Mouse (Mus musculus) heart, adult 18-20 months (tissue): ENCODE data around the gene Armc5. TPM values are rescaled to one million over a fixed set of nuclear protein-coding genes. Genes with fewer than 3 reads are reported as not detected.

Experiments used
- DNase-seq, 2 experiments: peaks; one replicate each; pipeline ENCODE4 v3.0.0; 2021 to 2022; ENCODE audit warnings: mixed read lengths in 1 of 2
- total RNA-seq, 2 experiments: library from RNA; stranded (reverse); gene quantifications; 2 replicates each; pipeline ENCODE4 v1.2.3; 2021

Armc5 gene
- total RNA-seq, 2 experiments from 2014 or later, result 7.4 to 8.6 TPM

DNA sequence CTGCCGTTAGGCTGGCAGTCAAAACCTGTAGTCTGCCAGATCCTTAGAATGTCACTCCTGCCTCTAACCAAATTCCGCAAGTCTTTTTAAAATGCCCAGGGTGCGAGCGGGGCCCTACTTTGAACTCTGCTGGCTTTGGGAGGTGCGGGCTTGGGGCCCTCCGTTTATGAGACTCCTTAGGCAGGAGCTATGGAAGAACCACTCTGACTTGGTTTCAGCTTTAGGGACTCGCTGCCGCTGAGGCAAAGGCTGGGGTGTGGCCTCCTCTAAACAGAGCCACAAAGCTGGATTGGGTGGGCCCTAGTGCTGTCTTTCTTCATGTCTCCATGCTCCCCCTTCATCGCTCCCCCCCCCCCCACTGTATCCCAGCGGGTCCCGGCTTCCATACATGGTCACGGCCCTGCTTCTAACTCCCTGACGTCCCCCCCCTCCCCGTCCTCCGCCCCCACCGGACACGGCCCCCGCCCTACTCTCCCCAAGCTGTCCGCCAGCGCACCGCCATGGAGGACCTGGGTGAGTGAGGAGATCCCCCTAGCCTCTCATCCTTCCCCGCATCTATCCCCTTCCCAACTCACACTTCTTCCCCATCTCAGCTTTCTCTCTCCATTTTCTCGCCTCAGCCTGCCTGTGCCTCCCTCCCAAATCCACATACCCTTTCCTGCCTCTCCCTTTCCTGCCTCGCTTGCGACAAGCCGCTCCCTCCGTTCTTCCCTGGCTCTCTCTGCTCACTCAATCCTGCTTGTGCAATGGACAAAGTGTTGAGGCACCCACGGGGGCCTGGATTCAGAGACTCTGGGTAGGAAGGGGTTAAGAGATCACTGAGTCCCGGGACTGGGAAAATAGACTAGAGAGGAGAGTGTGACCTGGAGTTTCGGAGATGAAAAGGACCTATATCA is 9.6 kb downstream of the Armc5 start, which contains the start of gene Tgfb1i1:
Tgfb1i1 (plus strand) TSS at position 317 of the 896 bp plus-strand sequence.
- DNase-seq, result peak; percentile 81 to 82

DNA sequence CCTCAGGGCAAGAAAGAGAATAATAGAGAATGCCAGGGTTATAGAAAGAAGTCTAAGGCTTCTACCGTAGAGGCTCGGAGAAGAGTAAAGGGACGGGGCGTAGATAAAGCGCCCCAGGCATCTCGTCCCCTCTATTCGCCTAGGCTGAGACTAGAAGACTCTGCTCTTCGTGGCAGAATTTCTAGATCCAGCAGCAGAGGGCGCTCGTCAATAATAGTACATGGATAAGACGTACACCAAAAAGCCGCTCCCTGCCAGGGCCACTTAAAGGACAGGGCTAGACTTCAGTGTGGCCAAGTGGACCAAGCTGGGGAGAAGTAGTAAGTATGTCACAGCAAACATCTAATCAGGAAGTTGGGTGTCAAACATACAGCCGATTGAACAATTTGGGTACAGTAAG is 10.3 kb downstream of the Armc5 start:
- DNase-seq, result peak; percentile 90 to 94

DNA sequence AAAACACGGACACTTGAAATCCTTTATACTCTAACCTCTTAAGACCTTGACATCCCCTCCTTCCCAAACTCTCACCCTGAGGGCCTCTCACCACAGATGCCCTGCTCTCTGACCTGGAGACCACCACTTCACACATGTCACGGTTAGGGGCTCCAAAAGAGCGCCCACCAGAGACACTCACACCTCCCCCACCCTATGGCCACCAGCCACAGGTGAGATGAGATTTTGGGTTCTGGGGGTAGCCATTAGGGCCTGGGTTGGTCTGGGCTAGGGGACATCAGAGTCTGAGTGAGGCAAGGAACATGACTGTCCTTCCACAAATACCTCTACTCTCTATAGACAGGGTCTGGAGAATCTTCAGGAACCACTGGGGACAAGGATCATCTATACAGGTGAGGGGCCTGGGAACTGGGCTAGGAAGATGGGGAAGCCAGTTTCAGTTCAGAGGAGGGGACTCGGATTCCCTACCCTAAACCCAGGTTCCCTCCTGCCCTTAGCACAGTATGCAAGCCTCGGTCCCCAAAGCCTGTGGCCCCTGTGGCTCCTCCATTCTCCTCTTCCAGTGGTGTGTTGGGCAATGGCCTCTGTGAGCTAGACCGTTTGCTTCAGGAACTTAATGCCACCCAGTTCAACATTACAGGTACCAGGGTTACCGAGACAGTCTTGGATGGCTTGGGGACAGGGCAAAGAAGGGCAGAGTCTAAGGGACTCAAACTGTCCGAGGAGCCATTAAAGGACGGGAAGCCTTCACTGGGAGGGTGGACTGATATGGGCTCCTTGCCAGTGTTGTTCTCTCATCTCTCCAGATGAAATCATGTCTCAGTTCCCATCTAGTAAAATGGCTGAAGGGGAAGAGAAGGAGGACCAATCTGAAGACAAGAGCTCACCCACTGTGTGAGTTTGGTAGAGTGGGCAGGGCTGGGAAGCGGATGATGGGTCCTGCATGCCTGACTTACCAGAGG is 11.2 kb downstream of the Armc5 start:
- DNase-seq, result no peak

DNA sequence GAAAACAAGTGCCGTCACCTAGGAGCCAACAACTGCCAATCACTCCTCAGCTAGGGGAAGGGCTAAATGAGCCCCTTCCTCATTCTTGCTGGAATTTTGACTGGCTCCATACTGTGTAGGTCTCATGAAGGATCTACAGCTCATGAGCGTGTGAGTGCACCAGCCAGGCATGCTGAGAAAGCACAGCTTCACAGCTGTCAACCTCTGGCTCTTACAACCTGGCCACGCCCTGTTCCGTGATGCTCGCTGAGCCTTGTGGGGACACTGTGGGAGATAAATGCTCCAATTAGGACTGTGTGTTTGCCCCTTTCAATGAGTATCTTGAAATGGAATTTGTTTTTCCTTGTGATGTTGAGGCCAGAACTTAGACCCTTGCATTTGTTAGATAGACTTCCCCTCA is 12.9 kb downstream of the Armc5 start:
- no peak for DNase-seq

DNA sequence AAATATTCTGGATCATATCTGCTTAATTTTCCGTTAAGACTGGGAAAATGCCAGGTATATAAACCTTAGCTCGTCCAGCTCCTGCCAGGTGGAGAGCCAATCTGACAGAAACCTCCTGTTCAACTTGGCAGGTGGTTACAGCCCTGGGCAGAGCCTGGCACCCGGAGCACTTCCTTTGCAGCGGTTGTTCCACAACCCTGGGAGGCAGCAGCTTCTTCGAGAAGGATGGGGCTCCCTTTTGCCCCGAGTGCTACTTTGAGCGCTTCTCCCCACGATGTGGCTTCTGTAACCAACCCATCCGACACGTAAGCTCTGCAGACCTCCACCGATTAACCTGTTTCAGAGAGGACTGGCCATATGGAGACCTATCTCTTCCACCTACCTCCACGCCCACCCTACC is 14.8 kb downstream of the Armc5 start:
- no peak for DNase-seq

DNA sequence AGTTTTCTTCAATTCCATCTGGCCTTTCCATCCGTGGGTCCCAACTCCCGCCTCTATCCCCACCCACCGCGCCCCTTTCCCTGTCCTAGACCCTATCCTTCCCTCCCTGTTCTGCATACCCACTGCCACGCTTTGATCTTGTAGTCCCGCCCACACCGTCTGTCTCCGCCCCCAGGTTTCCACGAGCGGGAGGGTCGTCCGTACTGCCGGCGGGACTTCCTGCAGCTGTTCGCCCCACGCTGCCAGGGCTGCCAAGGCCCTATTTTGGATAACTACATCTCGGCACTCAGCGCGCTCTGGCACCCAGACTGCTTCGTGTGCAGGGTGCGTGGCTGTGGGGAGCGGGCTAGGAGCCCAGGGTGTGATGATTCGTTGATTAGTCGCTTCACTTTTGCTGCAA is 15.5 kb downstream of the Armc5 start:
- no peak for DNase-seq

DNA sequence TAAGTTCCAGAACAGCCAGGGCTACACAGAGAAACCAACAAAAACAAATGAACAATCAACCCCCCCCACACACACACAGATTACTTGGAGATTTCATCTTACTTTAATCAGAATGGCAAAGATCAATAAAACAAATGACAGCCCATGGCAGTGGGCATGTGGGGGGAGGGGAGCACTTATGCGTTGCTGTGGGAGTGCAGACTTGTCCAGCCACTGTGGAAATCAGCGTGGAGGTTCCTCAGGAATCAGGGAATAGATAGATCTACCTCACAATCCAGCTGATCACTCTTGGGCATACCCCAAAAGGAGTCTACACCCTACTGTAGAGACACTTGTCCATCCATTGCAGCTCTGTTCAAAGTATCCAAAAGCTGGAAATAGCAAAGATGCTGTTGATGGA is 17.8 kb downstream of the Armc5 start:
- no peak for DNase-seq

DNA sequence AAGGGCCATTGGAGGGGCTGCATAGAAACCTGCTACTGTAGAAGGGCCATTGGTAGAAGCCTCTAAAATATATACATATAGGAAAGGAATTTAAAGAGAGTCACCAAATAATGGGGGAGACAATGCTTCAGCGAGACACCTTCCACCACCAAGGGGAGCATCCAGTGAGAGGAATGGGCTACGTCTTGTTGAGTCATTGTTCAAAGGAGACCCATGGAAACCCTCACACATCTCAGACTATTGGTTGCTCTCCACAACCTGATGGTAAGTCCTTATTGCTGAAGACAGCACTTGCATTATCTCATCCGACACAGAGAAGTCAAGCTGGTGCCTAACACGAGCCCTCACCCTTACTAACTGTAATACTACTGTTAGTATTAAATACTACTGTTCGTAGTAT is 18.6 kb downstream of the Armc5 start:
- no peak for DNase-seq

DNA sequence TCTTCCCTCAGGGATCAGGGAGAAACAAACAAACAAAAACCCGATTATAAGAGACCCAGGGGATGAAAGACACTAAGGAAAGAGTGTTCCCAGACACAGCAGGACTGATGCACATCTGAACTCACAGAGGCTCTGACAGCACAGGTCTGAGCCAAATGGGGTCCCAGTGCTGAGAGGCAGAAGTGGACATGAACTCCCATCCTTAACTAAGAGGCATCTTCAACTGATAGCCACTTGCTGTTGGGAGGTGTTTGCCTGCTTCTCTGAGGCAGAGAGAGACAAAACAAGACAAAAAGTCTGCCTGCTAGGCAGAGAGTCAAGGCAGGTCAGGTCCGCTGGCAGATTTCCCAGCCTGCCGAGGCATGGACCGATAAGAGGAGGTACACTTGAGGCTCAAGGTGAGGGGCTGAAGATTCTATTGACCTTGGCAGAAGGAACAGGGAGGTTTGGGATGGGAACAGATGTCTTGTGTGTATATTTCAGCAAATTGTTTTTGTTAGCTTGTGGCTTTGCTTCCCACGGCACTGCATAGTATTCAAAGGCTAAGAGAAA is 19.7 kb downstream of the Armc5 start:
- DNase-seq, result peak in 1 of 2 experiments; percentile 59

DNA sequence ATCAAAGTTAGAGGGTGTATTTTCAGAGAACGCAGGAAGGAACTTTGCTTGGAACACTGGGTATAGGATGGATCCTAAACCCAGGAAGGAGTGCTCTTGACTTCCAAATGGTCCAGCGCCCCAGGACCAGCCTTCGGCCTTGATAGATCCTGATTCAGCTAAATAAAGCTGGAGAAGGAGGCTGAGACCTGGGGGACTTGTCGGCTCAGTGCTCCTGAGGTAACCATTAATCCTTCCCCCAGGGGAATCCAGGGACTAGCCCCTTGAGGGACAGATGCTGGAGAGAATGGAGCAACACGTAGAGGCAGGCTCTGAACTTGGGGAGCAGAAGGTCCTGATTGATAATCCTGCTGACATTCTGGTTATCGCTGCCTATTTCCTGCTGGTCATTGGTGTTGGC is 28.3 kb downstream of the Armc5 start, which contains the start of gene Slc5a2:
Slc5a2 (plus strand) TSS at position 247 of the 400 bp plus-strand sequence.
- DNase-seq, result no peak

DNA sequence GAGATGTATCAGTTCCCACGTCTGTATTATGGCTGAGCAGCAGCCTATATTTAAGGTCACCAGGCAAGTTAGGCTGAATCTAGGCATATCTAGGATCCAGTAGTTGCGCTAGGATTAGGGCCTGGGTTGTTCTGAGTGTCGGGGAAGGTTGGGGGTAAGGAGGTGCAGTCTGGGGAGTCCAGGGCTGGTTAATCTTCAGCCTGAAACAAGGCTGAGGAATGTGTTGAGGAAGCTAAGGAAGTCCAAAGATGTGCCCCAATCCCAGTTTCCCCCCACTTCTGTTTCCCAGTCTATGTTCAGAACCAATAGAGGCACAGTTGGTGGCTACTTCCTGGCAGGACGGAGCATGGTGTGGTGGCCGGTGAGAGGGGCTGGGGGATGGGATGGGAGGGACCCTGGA is 28.9 kb downstream of the Armc5 start:
- DNase-seq, result no peak

DNA sequence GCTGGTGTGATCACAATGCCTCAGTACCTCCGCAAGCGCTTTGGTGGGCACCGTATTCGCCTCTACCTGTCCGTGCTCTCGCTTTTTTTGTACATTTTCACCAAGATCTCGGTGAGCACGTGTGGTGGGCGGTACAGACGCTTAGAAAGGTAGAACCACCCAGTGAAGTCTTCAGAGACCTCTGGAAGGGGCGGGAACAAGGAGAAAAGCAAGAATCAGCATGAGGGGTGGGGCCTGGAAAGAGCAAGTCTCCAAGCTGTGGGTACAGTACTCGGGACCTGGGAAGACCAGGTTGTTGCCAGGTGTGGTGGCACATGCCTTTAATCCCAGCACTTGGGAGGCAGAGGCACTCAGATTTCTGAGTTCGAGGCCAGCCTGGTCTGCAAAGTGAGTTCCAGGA is 30.2 kb downstream of the Armc5 start:
- DNase-seq, result no peak

DNA sequence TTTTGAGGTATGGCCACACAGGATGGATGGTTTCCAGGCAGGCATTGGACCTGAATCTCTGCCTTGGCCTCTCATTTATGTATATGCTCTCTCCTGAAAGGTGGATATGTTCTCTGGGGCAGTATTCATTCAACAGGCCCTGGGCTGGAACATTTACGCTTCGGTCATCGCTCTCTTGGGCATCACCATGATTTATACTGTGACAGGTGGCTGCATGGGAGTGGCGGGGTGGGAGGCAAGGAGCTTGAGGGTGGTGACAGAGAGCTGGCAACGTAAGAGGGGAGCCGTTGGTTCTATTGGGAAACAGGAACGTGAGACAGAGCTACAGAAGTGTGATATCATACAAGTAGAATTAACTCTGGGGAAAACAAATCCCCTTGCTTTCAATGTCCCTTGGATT is 30.7 kb downstream of the Armc5 start:
- DNase-seq, result no peak

DNA sequence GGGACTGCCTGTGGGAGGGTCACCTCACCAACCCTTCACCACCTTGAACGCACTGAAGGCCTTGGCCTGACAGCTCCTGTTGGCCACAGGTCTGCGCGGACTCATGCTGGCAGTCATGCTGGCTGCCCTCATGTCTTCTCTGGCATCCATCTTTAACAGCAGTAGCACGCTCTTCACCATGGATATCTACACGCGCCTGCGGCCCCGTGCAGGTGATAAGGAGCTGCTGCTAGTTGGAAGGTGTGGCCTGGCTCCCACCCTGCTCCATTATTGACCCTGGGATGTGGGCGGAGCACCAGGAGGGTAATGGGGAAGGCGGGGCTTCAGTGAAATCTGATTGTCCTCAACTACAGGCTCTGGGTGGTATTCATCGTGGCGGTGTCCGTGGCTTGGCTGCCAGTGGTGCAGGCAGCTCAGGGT is 33.3 kb downstream of the Armc5 start:
- DNase-seq, result no peak

DNA sequence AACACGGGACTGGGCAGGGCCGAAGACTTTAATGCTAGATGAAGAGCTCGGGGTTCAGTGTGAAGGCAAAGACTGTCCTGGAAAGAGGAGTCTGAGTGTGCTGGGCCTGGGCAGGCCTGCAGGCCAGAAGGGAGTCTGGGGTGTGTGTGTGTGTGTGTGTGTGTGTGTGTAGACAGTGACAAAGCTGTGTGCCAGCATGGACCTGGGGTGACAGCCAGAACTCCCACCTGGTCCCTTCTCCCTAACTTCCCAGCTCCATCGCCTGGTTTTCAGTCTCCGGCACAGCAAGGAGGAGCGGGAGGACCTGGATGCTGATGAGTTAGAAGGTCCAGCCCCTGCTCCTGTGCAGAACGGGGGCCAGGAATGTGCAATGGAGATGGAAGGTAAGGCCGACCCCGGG is 34.4 kb downstream of the Armc5 start:
- DNase-seq, result no peak

DNA sequence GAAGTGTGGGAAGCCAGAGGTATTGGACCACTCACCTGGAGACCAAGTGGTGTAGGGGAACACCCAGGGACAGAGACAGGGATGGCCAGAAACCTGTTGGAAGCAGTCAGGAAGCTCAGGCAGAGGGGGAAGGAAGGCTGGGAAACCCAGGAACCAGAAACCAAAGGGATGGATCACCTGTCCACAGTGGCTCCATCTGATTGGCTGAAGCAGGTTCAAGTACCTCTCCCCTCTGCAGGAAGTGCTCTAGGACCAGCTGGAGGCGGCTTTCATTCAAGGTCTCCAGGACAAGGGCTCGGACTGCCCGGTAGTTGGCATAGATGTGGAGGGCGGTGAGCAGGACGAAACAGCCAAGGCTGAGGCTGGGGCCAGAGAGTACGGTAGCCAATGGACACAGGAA is 38.9 kb downstream of the Armc5 start:
- DNase-seq, result no peak

DNA sequence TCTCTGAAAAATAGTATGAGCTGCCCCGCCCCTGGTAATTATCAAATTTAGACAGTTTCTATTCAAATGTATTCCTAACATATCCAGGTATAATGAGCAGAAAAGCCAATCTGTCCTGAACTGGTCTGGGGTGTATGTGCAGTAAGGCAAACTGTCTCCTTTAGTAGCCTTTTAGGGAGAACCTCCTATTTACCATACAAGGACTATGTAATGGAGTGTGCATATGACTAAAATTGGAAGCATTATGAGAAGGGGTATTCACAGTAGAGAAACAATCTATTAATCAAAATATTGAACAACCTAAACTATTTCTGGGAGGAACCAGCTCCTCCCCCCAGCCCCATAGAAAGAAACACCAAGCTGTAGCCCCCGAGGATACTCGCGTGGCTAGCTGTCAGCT is 42.6 kb downstream of the Armc5 start:
- no peak for DNase-seq

DNA sequence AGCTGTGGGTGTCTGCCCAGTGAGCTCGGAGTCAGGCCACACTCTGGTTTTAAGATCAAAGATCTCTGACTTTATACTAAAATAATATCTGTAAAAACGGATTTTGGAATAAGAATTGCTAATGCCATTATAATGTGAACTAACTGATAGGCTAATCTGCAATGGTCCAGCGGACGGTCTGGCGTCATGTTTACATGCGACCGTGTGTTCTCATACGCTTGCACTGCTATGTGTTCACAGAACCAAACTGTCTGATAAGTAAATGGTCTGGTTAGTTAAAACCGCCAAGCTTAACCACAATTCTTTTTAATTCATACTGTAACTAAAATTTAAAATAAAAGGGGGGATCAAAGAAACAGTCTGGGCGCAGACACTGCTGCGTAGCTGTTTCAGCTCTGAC is 44.6 kb downstream of the Armc5 start:
- no peak for DNase-seq

DNA sequence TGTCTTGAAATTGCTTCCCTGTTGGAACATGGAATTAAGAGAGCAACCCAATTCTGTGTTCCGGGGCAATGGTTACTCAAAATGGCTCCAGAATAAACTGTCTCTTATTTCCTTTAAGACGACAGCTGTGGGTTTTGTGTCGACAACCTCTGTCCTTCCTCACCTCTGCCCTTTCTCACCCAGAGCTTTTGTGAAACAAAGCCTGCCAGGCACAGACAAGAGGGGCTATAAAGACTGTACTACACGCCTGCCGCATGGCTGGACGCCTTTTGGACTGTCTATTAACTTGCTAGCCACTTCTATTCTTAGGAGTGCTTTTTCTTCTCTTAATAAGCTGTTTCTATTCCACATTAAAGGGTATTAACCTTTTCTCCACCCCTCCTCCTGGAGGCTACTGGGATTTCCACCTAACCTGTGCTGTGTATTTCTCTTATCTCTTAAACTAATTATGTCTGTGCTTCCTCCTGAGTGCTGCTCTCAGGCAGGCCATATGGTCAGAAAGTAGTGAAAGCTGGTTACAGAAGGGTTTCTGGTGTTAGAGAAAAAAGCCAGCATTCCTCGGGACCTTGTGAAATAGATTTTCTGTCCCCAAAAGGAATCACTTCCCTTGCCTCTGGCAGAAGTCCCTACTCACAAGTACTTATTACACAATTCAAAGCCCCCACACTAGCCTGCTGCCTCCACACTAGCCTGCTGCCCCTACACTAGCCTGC is 45.5 kb downstream of the Armc5 start:
- DNase-seq, result no peak

DNA sequence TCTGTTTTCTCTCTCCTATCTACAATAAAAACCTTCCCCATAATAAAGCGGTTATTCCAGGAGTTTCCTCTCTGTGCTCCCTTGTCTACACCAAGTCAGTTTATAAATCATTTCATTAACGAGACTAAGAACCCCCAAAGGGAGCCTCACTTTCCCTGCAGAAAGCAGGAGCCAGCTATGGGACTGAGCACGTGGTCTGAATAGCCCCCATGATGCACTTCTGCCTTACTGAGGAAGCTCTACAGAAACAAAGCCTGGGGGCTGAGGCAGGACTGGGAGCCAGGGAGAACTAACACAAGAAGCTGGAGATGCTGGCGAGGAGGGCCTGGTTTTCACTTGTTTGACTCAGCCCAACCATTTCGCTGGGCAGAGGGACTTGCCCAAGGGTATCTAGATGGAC is 46.9 kb downstream of the Armc5 start:
- DNase-seq, result no peak

DNA sequence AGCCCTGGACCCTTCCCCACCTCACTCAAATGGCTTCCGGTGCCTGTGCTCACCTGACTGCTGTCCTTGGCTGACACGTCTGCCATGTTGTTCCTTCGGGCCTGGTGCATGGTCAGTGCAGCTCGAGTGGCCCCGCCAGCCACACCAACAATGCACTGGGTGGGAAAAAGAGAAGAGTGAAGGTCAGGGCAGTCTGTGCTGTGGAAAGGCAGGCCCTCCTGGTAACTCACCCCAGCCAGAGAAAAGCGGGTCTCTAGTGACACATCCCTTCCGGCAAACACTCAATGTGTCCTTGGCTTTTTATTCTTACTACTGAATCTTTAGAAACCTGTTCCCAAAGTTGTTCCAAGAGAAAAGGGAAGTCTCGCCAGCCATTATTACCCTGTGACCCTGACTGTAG is 47.9 kb downstream of the Armc5 start:
- no peak for DNase-seq
